Mouse (Mus musculus) stomach, postnatal 0 days (tissue): ENCODE data around the gene Pithd1.

Experiments
- CTCF ChIP-seq: IDR thresholded peaks from 2 replicates; pipeline ENCODE4 v1.5.1; 2016; ENCODE audit warnings: antibody characterized with exemption, low read depth, mild to moderate bottlenecking, moderate library complexity
- EP300 ChIP-seq: optimal IDR thresholded peaks from 2 replicates; pipeline ENCODE3; 2016; ENCODE audit warnings: antibody characterized with exemption

DNA sequence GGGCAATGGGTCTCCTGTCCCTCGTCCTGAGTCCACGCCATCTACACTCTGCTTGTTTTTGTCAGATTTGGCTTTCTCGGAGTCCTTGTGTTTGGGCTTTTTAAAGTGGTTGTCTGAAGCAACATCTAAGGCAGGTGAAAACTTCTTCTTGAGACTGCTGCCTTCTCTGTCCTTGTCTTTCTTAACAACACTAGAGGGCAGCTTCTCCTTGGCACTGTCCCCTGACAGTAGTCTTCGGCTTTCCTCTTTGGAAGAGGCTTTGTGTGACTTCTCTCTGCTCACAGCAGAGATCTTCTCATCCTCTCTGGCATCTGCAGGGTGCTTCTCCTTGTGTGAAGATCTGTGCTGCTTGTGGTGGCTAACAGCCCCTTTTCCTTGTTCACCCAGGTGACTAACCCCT, 23.5 kb upstream of the Pithd1 start:
- TF ChIP-seq EP300 = no peak
- peak; percentile 23; the same call in 1 of the 2 replicates for TF ChIP-seq CTCF
